16 mouse cellular contexts compared by ENCODE assay signal in the genomic region with DNA sequence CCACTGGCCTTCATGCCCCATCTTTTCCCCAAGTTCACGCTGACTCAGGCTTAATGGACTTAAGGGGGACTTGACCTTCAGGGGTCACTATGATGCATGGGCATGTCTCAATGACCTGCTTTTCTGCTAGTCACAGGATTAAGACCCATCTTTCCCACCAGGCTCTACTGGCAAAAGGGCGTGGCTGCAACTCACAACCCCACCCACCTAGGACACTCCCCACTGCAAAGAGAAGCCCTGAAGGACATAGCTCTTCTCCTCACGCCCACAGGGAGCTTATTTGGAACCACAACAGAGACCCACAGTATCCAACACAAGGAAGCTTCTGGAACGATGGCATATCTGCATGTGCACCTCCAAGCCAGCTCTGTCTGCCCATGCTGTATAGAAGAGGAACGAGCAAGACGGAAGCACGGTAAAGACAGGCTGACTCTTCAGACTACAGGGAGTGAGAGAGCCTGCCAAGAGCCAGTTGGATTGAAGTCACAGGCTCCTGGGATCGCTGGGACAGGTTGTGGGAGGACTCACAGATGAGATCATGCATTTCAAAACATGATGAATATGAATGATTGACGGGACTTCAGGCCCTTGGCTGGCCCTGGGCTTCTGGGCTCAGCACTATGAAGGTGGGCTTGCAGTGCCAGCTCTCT.
A peak's percentile ranks its signal among the peaks of the same experiment; 100 is the strongest.
DNase-seq lines count a peak whose midpoint lies in the region; ATAC-seq and TF ChIP-seq lines count a peak whose summit lies in the region.
"Had no signal": no experiment of that assay in that cellular context is flagged by ENCODE, and none has a peak within 500 bp of the region (broad histone marks: within the 10 kb centered on the region; RNA-seq: fewer than 3 reads in every experiment).

No protein-coding gene starts in this region.

- intact Hi-C loops in left cerebral cortex, adult 2 months (cut with DNase I), result loop anchor here (5.0 kb wide), 1 partner anchor 109 kb away; the partner anchor contains the start of gene Sfswap
- intact Hi-C loops in left cerebral cortex, postnatal 10 days (cut with DNase I), result loop anchor here (5.0 to 10.0 kb wide), 2 partner anchors 109 to 329 kb away; partner anchors contain the start of gene Sfswap

- no peak overlapping the region for H3K4me2 ChIP-seq in kidney, embryonic 16.5 days (replicated peaks; ENCODE audit: low read depth, low read length)
- H3K4me2 ChIP-seq: hindbrain, embryonic 14.5 days had no signal

- 0 out of 2 replicates have a peak, but pooled peaks have one; percentile 20 for TF ChIP-seq POLR2A in cerebellum, adult 2 months (IDR thresholded peaks at IDR 0.05; ENCODE audit: borderline replicate concordance, insufficient read depth, low read length)

- WGBS in cerebellum, adult 2 months, result 31% methylated on average over 9 of the region's 9 CpGs
- 78% methylated on average over 9 of the region's 9 CpGs for WGBS in kidney, embryonic 16.5 days

- peaks cover 43% of the 10 kb centered on the region for H3K4me1 ChIP-seq in cerebellum, adult 2 months (ENCODE audit: control insufficient read depth, insufficient read depth, low read length)
- no peaks in the 10 kb centered on the region for H3K4me1 ChIP-seq in kidney, embryonic 16.5 days (ENCODE audit: insufficient read depth, low read length)

- H3K9ac ChIP-seq in kidney, embryonic 16.5 days (replicated peaks; ENCODE audit: low read length), result no peak overlapping the region
- H3K9ac ChIP-seq: hindbrain, embryonic 14.5 days had no signal

- no peak overlapping the region for H3K4me3 ChIP-seq in left cerebral cortex, adult 2 months
- no peak overlapping the region for H3K4me3 ChIP-seq in cerebellum, adult 2 months (replicated peaks; ENCODE audit: insufficient read depth, low read depth, low read length)
- H3K4me3 ChIP-seq in kidney, embryonic 16.5 days (ENCODE audit: low read length), result no peak overlapping the region

- ATAC-seq in cerebellum, adult (ENCODE audit: insufficient number of reproducible peaks, low FRiP score, low TSS enrichment), result peak; percentile 43; the same call in 1 of the 2 replicates
- no peak for ATAC-seq in kidney, embryonic 16.5 days (ENCODE audit: low FRiP score, low TSS enrichment)
- ATAC-seq: midbrain, embryonic 16.5 days had no signal

- no peak for TF ChIP-seq CTCF in left cerebral cortex, adult 2 months (IDR thresholded peaks at IDR 0.05)
- no peak for TF ChIP-seq CTCF in cerebellum, adult 2 months (IDR thresholded peaks at IDR 0.05; ENCODE audit: borderline replicate concordance, insufficient read depth, low read depth, low read length)

- no peaks in the 10 kb centered on the region for H3K36me3 ChIP-seq in kidney, embryonic 16.5 days (ENCODE audit: insufficient read depth, low read length)

- no peaks in the 10 kb centered on the region for H3K9me3 ChIP-seq in kidney, embryonic 16.5 days (ENCODE audit: low read length)

- H3K27ac ChIP-seq in left cerebral cortex, adult 2 months, result peak overlapping the region; percentile 5; the same call in 1 of the 2 replicates
- H3K27ac ChIP-seq in cerebellum, adult 2 months (ENCODE audit: insufficient read depth, low read length), result peak overlapping the region; percentile 60
- no peak overlapping the region for H3K27ac ChIP-seq in kidney, embryonic 16.5 days (ENCODE audit: low read length)
- H3K27ac ChIP-seq: hindbrain, embryonic 14.5 days; macrophage had no signal

- no peaks in the 10 kb centered on the region for H3K27me3 ChIP-seq in cerebellum, adult 2 months (ENCODE audit: control insufficient read depth, insufficient read depth, low read length)
- H3K27me3 ChIP-seq in kidney, embryonic 16.5 days (ENCODE audit: insufficient read depth, low read length), result no peaks in the 10 kb centered on the region

- no peak for DNase-seq in cerebellum, postnatal 4 days (ENCODE audit: low spot score in 2 of 2)
- DNase-seq in left cerebral cortex, adult 2 months (ENCODE audit: extremely low spot score in 1 of 2, low spot score in 2 of 2), result no peak
- no peak for DNase-seq in left cerebral cortex, postnatal 10 days (ENCODE audit: extremely low spot score in 1 of 2, low spot score in 2 of 2)
- peak; percentile 81 to 90 for DNase-seq in cerebellum, adult 2 months
- DNase-seq in layer of hippocampus, postnatal 36 days, result peak; percentile 33 to 41
- no peak for DNase-seq in kidney, postnatal 10 days
- DNase-seq: heart, adult 18-20 months; heart, postnatal 10 days; kidney, adult 11 months; kidney, postnatal 4 days; lung, adult 2 months had no signal

Comparison
In these comparisons a context has a peak if more than half of its experiments do, and no peak if none do; other contexts are left out.
1. DNase-seq: peak in cerebellum, adult 2 months (2 of 2) and layer of hippocampus, postnatal 36 days (2 of 2); none in cerebellum, postnatal 4 days (0 of 2), left cerebral cortex, adult 2 months (0 of 2), left cerebral cortex, postnatal 10 days (0 of 2) and kidney, postnatal 10 days (single experiment).